Mouse (Mus musculus): ENCODE results near the gene Kxd1.

Kxd1 gene

GRCm38 (mm10) chr8:70527512-70528181 lies at the start of gene Kxd1, which contains the start of gene Fkbp8:
Gene Kxd1, minus strand, starts transcription at chr8:70527956.
Gene Fkbp8, plus strand, starts transcription at chr8:70527724.
- DNase-seq: peak; percentile 97

- no peak for DNase-seq
Observed at GRCm38 (mm10) chr8:70577207-70577606, 49.5 kb upstream of the Kxd1 start.

- no peak for DNase-seq
Observed at GRCm38 (mm10) chr8:70574915-70575314, 47.2 kb upstream of the Kxd1 start.

- DNase-seq: no peak
Observed at GRCm38 (mm10) chr8:70574302-70574701, 46.5 kb upstream of the Kxd1 start.

- no peak for DNase-seq
Observed at GRCm38 (mm10) chr8:70570990-70571389, 43.2 kb upstream of the Kxd1 start.

GRCm38 (mm10) chr8:70570360-70570759 lies 42.6 kb upstream of the Kxd1 start:
- no peak for DNase-seq

GRCm38 (mm10) chr8:70565561-70565960 lies 37.8 kb upstream of the Kxd1 start:
- no peak for DNase-seq

- no peak for DNase-seq
Observed at GRCm38 (mm10) chr8:70564696-70565235, 37.0 kb upstream of the Kxd1 start.

GRCm38 (mm10) chr8:70563763-70564387 lies 36.1 kb upstream of the Kxd1 start:
- DNase-seq: no peak

GRCm38 (mm10) chr8:70562802-70563201 lies 35.0 kb upstream of the Kxd1 start:
- no peak for DNase-seq

- no peak for DNase-seq
Observed at GRCm38 (mm10) chr8:70561809-70562535, 34.2 kb upstream of the Kxd1 start.

- no peak for DNase-seq
Observed at GRCm38 (mm10) chr8:70561357-70561756, 33.6 kb upstream of the Kxd1 start.

GRCm38 (mm10) chr8:70560564-70560963 lies 32.8 kb upstream of the Kxd1 start:
- no peak for DNase-seq

- DNase-seq: peak; percentile 38
Observed at GRCm38 (mm10) chr8:70560096-70560495, 32.3 kb upstream of the Kxd1 start.

GRCm38 (mm10) chr8:70558983-70559382 lies 31.2 kb upstream of the Kxd1 start:
- no peak for DNase-seq

- peak; percentile 47 for DNase-seq
Observed at GRCm38 (mm10) chr8:70558334-70558733, 30.6 kb upstream of the Kxd1 start.

- no peak for DNase-seq
Observed at GRCm38 (mm10) chr8:70555079-70555747, 27.5 kb upstream of the Kxd1 start.

- no peak for DNase-seq
Observed at GRCm38 (mm10) chr8:70553740-70554139, 26.0 kb upstream of the Kxd1 start.

GRCm38 (mm10) chr8:70552836-70553235 lies 25.1 kb upstream of the Kxd1 start:
- no peak for DNase-seq

- DNase-seq: no peak
Observed at GRCm38 (mm10) chr8:70551558-70552161, 23.9 kb upstream of the Kxd1 start.

GRCm38 (mm10) chr8:70549412-70550184 lies 21.8 kb upstream of the Kxd1 start:
- no peak for DNase-seq

GRCm38 (mm10) chr8:70547762-70548161 lies 20.0 kb upstream of the Kxd1 start:
- no peak for DNase-seq
